Mouse (Mus musculus) limb, embryonic 14.5 days (tissue): ENCODE data around the gene Prkch. TPM values are rescaled to one million over a fixed set of nuclear protein-coding genes. Genes with fewer than 3 reads are reported as not detected.
A peak's percentile ranks its signal among the peaks of the same experiment; 100 is the strongest.

Source experiments
- ATAC-seq: fragments of 200-750 bp; cut with Nextera tagmentation; 2 replicates; pipeline ENCODE4 v1.8.0; 2017; ENCODE audit warnings: low read depth, moderate number of reproducible peaks, moderate TSS enrichment; ENCODE audit not compliant: low FRiP score
- DNase-seq: peaks from one replicate; pipeline ENCODE4 v3.0.0-alpha.2; 2015; ENCODE audit warnings: low spot score
- H3K27ac ChIP-seq: fragments of 300-500 bp; sonication (generic); replicated peaks from 2 replicates; pipeline ENCODE4 v1.5.1; 2014; ENCODE audit warnings: low read depth, mild to moderate bottlenecking, low read length, moderate library complexity, mixed read lengths
- H3K27me3 ChIP-seq: fragments of 300-500 bp; sonication (generic); 2 replicates; pipeline ENCODE4 v1.6.1; 2014; ENCODE audit warnings: low read length, mixed read lengths; ENCODE audit not compliant: control insufficient read depth, insufficient read depth
- H3K36me3 ChIP-seq: fragments of 300-500 bp; sonication (generic); 2 replicates; pipeline ENCODE4 v1.6.1; 2014; ENCODE audit warnings: mild to moderate bottlenecking, low read length, moderate library complexity, mixed read lengths; ENCODE audit not compliant: control insufficient read depth, insufficient read depth
- H3K4me1 ChIP-seq: fragments of 300-500 bp; sonication (generic); 2 replicates; pipeline ENCODE4 v1.6.1; 2014; ENCODE audit warnings: antibody characterized with exemption, low read length, mixed read lengths; ENCODE audit not compliant: control insufficient read depth, insufficient read depth
- H3K4me2 ChIP-seq: fragments of 300-500 bp; sonication (generic); replicated peaks from 2 replicates; pipeline ENCODE4 v1.6.1; 2014; ENCODE audit warnings: low read depth, mild to moderate bottlenecking, low read length, moderate library complexity; ENCODE audit not compliant: severe bottlenecking
- H3K4me3 ChIP-seq: fragments of 300-500 bp; sonication (generic); replicated peaks from 2 replicates; pipeline ENCODE4 v1.5.1; 2014; ENCODE audit warnings: low read length
- H3K9ac ChIP-seq: fragments of 300-500 bp; sonication (generic); 2 replicates; pipeline ENCODE4 v1.6.1; 2014; ENCODE audit warnings: mild to moderate bottlenecking, low read depth, low read length, moderate library complexity; ENCODE audit not compliant: severe bottlenecking
- H3K9me3 ChIP-seq: fragments of 300-500 bp; sonication (generic); 2 replicates; pipeline ENCODE4 v1.6.1; 2016; ENCODE audit warnings: low read length; ENCODE audit not compliant: control insufficient read depth
- POLR2A ChIP-seq: fragments of 200-500 bp; IDR thresholded peaks from 2 replicates; pipeline ENCODE4 v1.8.0; 2012; ENCODE audit warnings: inconsistent platforms, mild to moderate bottlenecking, moderate library complexity, borderline replicate concordance; ENCODE audit not compliant: insufficient read depth, insufficient read length; ENCODE audit errors: extremely low read depth
- WGBS: fragments of 180-500 bp; shearing (Covaris S2); extraction: QIAGEN DNeasy Blood & Tissue Kit; methylation state at CpG from one replicate; pipeline ENCODE4 v1.1.7; 2014; 5-methylcytosine and 5-hydroxymethylcytosine counted together
- polyA plus RNA-seq, 2 experiments: library from polyadenylated mRNA; depleted of rRNA in 1 of 2; stranded (reverse) in 1 of 2; unstranded in 1 of 2; fragments of >200 nt; fragmentation: Nextera tagmentation in 1 of 2; extraction: Ambion mirVana in 1 of 2; gene quantifications; 2 replicates each; pipeline versions ENCODE4 v1.2.1 to v1.2.3; 2012 to 2014

The Prkch gene
- polyA plus RNA-seq, 2 experiments = 9.3 to 17.2 TPM

DNA sequence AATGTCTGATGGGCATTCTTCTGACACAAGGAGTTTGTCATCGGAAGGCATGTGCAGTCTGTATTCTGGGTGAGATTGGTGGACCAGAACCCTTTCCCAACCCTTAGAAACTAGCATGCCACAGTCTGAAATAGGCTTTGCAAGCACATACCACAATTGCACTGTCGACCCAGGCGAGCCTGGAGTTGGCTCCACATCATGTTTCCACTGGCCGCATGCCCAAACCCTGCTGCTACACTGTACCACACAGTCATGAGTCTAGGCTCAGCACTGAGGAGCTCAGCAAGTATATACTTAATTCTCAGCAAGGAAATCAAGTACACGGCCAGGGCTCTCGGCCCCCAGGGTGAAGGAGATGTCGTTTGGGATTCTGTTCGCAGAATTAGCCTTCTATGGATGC is 202.3 kb downstream of the Prkch start:
- Histone ChIP-seq H3K4me1 (peaks cover 37% of the 10 kb centered on the region), H3K4me2 (no peak overlapping the region; the same call in 1 of the 2 replicates), H3K27me3 (no peaks in the 10 kb centered on the region), H3K27ac (peak overlapping the region; percentile 61), H3K36me3 (no peaks in the 10 kb centered on the region), H3K9ac (no peak overlapping the region), H3K9me3 (no peaks in the 10 kb centered on the region), H3K4me3 (no peak overlapping the region)
- peak; percentile 82 for ATAC-seq
- 52% methylated on average over 8 of the region's 8 CpGs for WGBS
- TF ChIP-seq POLR2A = no peak
- peak; percentile 89 for DNase-seq

GRCm38 (mm10) chr12:73788850-73789249 is 204.3 kb downstream of the Prkch start:
- no peak for TF ChIP-seq POLR2A
- no peak for ATAC-seq
- 30% methylated on average over 3 of the region's 3 CpGs for WGBS
- H3K4me1 ChIP-seq = peaks cover 42% of the 10 kb centered on the region
- no peak overlapping the region for H3K27ac ChIP-seq
- DNase-seq = no peak
- no peak overlapping the region for H3K4me3 ChIP-seq
- no peak overlapping the region for H3K4me2 ChIP-seq
- H3K36me3 ChIP-seq = no peaks in the 10 kb centered on the region
- no peak overlapping the region for H3K9ac ChIP-seq
- no peaks in the 10 kb centered on the region for H3K9me3 ChIP-seq
- no peaks in the 10 kb centered on the region for H3K27me3 ChIP-seq

GRCm38 (mm10) chr12:73790571-73791108 is 206.0 kb downstream of the Prkch start:
- Histone ChIP-seq H3K9ac (no peak overlapping the region), H3K4me2 (no peak overlapping the region), H3K4me1 (peaks cover 57% of the 10 kb centered on the region), H3K27me3 (no peaks in the 10 kb centered on the region), H3K4me3 (no peak overlapping the region), H3K27ac (peak overlapping the region; percentile 59), H3K36me3 (no peaks in the 10 kb centered on the region), H3K9me3 (no peaks in the 10 kb centered on the region)
- TF ChIP-seq POLR2A = no peak
- 37% methylated on average over 5 of the region's 5 CpGs for WGBS
- ATAC-seq = peak; percentile 45
- peak; percentile 46 for DNase-seq

DNA sequence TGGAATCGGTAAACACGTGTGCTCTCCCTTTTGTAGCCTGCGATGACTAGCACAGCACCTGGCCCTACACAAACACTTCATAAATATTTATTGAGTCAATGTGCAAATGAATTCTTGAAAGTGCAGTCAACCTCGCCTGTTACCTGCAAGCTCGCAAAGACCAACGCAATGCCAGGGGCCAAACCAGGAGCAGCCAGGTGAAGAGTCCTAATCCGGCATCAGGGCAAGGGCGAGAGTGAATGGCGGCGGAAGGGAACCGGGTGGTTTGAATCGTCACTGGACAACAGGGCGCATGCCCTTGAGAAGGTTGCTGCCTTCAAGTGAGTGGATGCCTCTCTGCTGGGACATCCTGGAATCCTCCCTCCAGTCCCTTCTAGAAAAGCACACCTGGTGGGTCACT is 208.6 kb downstream of the Prkch start:
- no peak overlapping the region for H3K4me3 ChIP-seq
- peaks cover 40% of the 10 kb centered on the region for H3K4me1 ChIP-seq
- H3K9ac ChIP-seq = no peak overlapping the region
- no peaks in the 10 kb centered on the region for H3K36me3 ChIP-seq
- no peak for DNase-seq
- TF ChIP-seq POLR2A = no peak
- H3K4me2 ChIP-seq = no peak overlapping the region
- H3K27me3 ChIP-seq = no peaks in the 10 kb centered on the region
- no peak for ATAC-seq
- no peaks in the 10 kb centered on the region for H3K9me3 ChIP-seq
- H3K27ac ChIP-seq = no peak overlapping the region
- WGBS = 33% methylated on average over 13 of the region's 13 CpGs

- H3K27me3 ChIP-seq = no peaks in the 10 kb centered on the region
- H3K4me1 ChIP-seq = peaks cover 36% of the 10 kb centered on the region
- WGBS = 15% methylated on average over 5 of the region's 5 CpGs
- no peak overlapping the region for H3K9ac ChIP-seq
- no peak for DNase-seq
- no peak for ATAC-seq
- H3K27ac ChIP-seq = no peak overlapping the region
- H3K4me3 ChIP-seq = no peak overlapping the region
- no peaks in the 10 kb centered on the region for H3K36me3 ChIP-seq
- no peak for TF ChIP-seq POLR2A
- H3K9me3 ChIP-seq = no peaks in the 10 kb centered on the region
- H3K4me2 ChIP-seq = no peak overlapping the region; the same call in 1 of the 2 replicates
Measured at GRCm38 (mm10) chr12:73793744-73794143, 209.1 kb downstream of the Prkch start.

- 18% methylated on average over 17 of the region's 17 CpGs for WGBS
- Histone ChIP-seq H3K4me3 (no peak overlapping the region), H3K9me3 (no peaks in the 10 kb centered on the region), H3K9ac (no peak overlapping the region), H3K27me3 (no peaks in the 10 kb centered on the region), H3K4me1 (peaks cover 32% of the 10 kb centered on the region), H3K4me2 (no peak overlapping the region; the same call in 1 of the 2 replicates), H3K27ac (peak overlapping the region; percentile 3; the same call in 1 of the 2 replicates), H3K36me3 (no peaks in the 10 kb centered on the region)
- no peak for TF ChIP-seq POLR2A
- peak; percentile 51 for DNase-seq
- ATAC-seq = peak; percentile 56
Measured at GRCm38 (mm10) chr12:73794151-73794883, 209.7 kb downstream of the Prkch start.
